Mouse (Mus musculus) CH12.LX (cell line): ENCODE data around the gene Olfr1423. TPM values are rescaled to one million over a fixed set of nuclear protein-coding genes. Genes with fewer than 3 reads are reported as not detected.

Source experiments
- DNase-seq: peaks from one replicate; pipeline ENCODE4 v3.0.0-alpha.2; 2013; ENCODE audit errors: extremely low read depth
- H3K27ac ChIP-seq: 2 replicates; pipeline ENCODE4 v1.5.1; 2012; ENCODE audit warnings: low read depth, mild to moderate bottlenecking, control low read depth, moderate library complexity; ENCODE audit not compliant: insufficient read depth
- H3K27me3 ChIP-seq: replicated peaks from 2 replicates; pipeline ENCODE3; 2012; ENCODE audit warnings: inconsistent platforms
- H3K36me3 ChIP-seq, 2 experiments: replicated peaks in 1 of 2; 2 replicates each; pipeline versions ENCODE3 to v1.6.1; 2012; ENCODE audit warnings: inconsistent platforms in 1 of 2, low read length in 1 of 2, mild to moderate bottlenecking in 1 of 2, mixed read lengths in 1 of 2, moderate library complexity in 1 of 2; ENCODE audit not compliant: control insufficient read depth in 1 of 2, insufficient read depth in 1 of 2
- H3K4me1 ChIP-seq, 2 experiments: 2 replicates each; pipeline ENCODE4 v1.6.1; 2012; ENCODE audit warnings: inconsistent platforms in 1 of 2, moderate library complexity in 1 of 2; ENCODE audit not compliant: insufficient read depth in 2 of 2, control insufficient read depth in 1 of 2
- H3K4me2 ChIP-seq: 2 replicates; pipeline ENCODE4 v1.6.1; 2012; ENCODE audit warnings: low read depth, mild to moderate bottlenecking, control low read depth; ENCODE audit not compliant: poor library complexity, insufficient read depth, severe bottlenecking
- H3K4me3 ChIP-seq, 3 experiments: fragments of 150-350 bp in 1 of 3; sonication (generic) in 1 of 3; replicated peaks in 1 of 3; 2 replicates each; pipeline versions ENCODE3 to v1.5.1; 2011 to 2012; ENCODE audit warnings: low read depth in 2 of 3, low read length in 2 of 3, mild to moderate bottlenecking in 2 of 3, moderate library complexity in 2 of 3, control low read depth in 1 of 3, improper control_type of control experiment in 1 of 3, inconsistent platforms in 1 of 3, mixed read lengths in 1 of 3; ENCODE audit not compliant: poor library complexity in 1 of 3
- H3K79me2 ChIP-seq: replicated peaks from 2 replicates; pipeline ENCODE4 v1.6.1; 2012; ENCODE audit warnings: mild to moderate bottlenecking, moderate library complexity; ENCODE audit not compliant: control insufficient read depth, poor library complexity, insufficient read depth, severe bottlenecking; ENCODE audit errors: extremely low read depth
- H3K9ac ChIP-seq: 2 replicates; pipeline ENCODE4 v1.6.1; 2012; ENCODE audit warnings: low read depth, mild to moderate bottlenecking, control low read depth, moderate library complexity; ENCODE audit not compliant: insufficient read depth
- H3K9me3 ChIP-seq: replicated peaks from 2 replicates; pipeline ENCODE3; 2012; ENCODE audit warnings: low read length, inconsistent platforms, mixed read lengths
- CHD1 ChIP-seq: IDR thresholded peaks from 2 replicates; pipeline ENCODE4 v1.6.1; 2012; ENCODE audit warnings: low read depth, low read length, improper control_type of control experiment, inconsistent platforms
- CTCF ChIP-seq, 2 experiments: IDR thresholded peaks in 1 of 2; conservative IDR thresholded peaks in 1 of 2; 2 replicates each; pipeline ENCODE4 v1.5.1; 2011 to 2012; ENCODE audit warnings: low read depth in 2 of 2, low read length in 2 of 2, improper control_type of control experiment in 1 of 2, inconsistent platforms in 1 of 2, mild to moderate bottlenecking in 1 of 2, moderate library complexity in 1 of 2
- E2F4 ChIP-seq: IDR thresholded peaks from 2 replicates; pipeline ENCODE4 v1.6.1; 2011; ENCODE audit warnings: low read depth, low read length, improper control_type of control experiment; ENCODE audit not compliant: insufficient replicate concordance
- ELF1 ChIP-seq: IDR thresholded peaks from 2 replicates; pipeline ENCODE4 v1.6.1; 2014; ENCODE audit warnings: low read depth, mild to moderate bottlenecking, inconsistent platforms, low read length, improper control_type of control experiment
- EP300 ChIP-seq: IDR thresholded peaks from 2 replicates; pipeline ENCODE4 v1.6.1; 2011; ENCODE audit warnings: low read length, improper control_type of control experiment
- ETS1 ChIP-seq: conservative IDR thresholded peaks from 2 replicates; pipeline ENCODE4 v1.6.1; 2012; ENCODE audit warnings: low read depth, mild to moderate bottlenecking, inconsistent platforms, low read length, improper control_type of control experiment, moderate library complexity
- KAT2A ChIP-seq: IDR thresholded peaks from 2 replicates; pipeline ENCODE4 v1.6.1; 2012; ENCODE audit warnings: low read length, improper control_type of control experiment, inconsistent platforms; ENCODE audit not compliant: insufficient replicate concordance
- MAX ChIP-seq: IDR thresholded peaks from 2 replicates; pipeline ENCODE4 v1.6.1; 2011; ENCODE audit warnings: low read length, improper control_type of control experiment
- MEF2A ChIP-seq: IDR thresholded peaks from 2 replicates; pipeline ENCODE4 v1.6.1; 2014; ENCODE audit warnings: low read depth, mild to moderate bottlenecking, inconsistent platforms, low read length, improper control_type of control experiment, borderline replicate concordance
- MXI1 ChIP-seq: IDR thresholded peaks from 2 replicates; pipeline ENCODE4 v1.6.1; 2011; ENCODE audit warnings: mild to moderate bottlenecking, low read depth, low read length, improper control_type of control experiment
- PAX5 ChIP-seq: IDR thresholded peaks from 2 replicates; pipeline ENCODE4 v1.6.1; 2012; ENCODE audit warnings: low read length, inconsistent platforms, mixed read lengths
- POLR2A ChIP-seq: IDR thresholded peaks from 2 replicates; pipeline ENCODE4 v1.6.1; 2011; ENCODE audit warnings: low read depth, mild to moderate bottlenecking, improper control_type of control experiment, low read length
- RAD21 ChIP-seq: IDR thresholded peaks from 2 replicates; pipeline ENCODE4 v1.6.1; 2011; ENCODE audit warnings: low read depth, mild to moderate bottlenecking, low read length, improper control_type of control experiment, moderate library complexity
- RCOR1 ChIP-seq: conservative IDR thresholded peaks from 2 replicates; pipeline ENCODE4 v1.6.1; 2012; ENCODE audit warnings: low read depth, mild to moderate bottlenecking, inconsistent platforms, low read length, improper control_type of control experiment
- SIN3A ChIP-seq: IDR thresholded peaks from 2 replicates; pipeline ENCODE4 v1.6.1; 2012; ENCODE audit warnings: low read length, improper control_type of control experiment, inconsistent platforms
- SMC3 ChIP-seq: IDR thresholded peaks from 2 replicates; pipeline ENCODE4 v1.6.1; 2011; ENCODE audit warnings: low read depth, low read length, improper control_type of control experiment
- TBP ChIP-seq: conservative IDR thresholded peaks from 2 replicates; pipeline ENCODE4 v1.6.1; 2011; ENCODE audit warnings: low read depth, low read length, improper control_type of control experiment
- USF2 ChIP-seq: conservative IDR thresholded peaks from 2 replicates; pipeline ENCODE4 v1.6.1; 2011; ENCODE audit warnings: low read depth, low read length, improper control_type of control experiment
- ZMIZ1 ChIP-seq: IDR thresholded peaks from 2 replicates; pipeline ENCODE4 v1.6.1; 2012; ENCODE audit warnings: low read depth, mild to moderate bottlenecking, inconsistent platforms, low read length, improper control_type of control experiment
- dilution Hi-C: fragments of 300-500 bp; cut with MboI; formaldehyde crosslinking; loops from 2 replicates; pipeline ENCODE4 v1.14.3; 2020; ENCODE audit warnings: low sequenced_read_pairs; ENCODE audit not compliant: extremely low pct_unique_long_range_greater_than_20kb, extremely low pct_ligation_motif_present
- in situ Hi-C: fragments of 300-500 bp; cut with MboI; formaldehyde crosslinking; loops from 3 replicates; pipeline ENCODE4 v1.14.3; 2019; ENCODE audit warnings: low sequenced_read_pairs, low pct_ligation_motif_present, low pct_unique_long_range_greater_than_20kb, mixed read lengths
- polyA plus RNA-seq: library from polyadenylated mRNA; unstranded; fragments of >175 nt; gene quantifications from 2 replicates; pipeline ENCODE4 v1.2.1, GENCODE M21; 2012; ENCODE audit warnings: low read depth; ENCODE audit not compliant: insufficient read length
- total RNA-seq, 2 experiments: library from RNA; depleted of rRNA; stranded (reverse); fragments of 300-350 nt in 1 of 2; fragments of >200 nt in 1 of 2; gene quantifications; 2 replicates each; pipeline ENCODE4 v1.2.3; 2012 to 2014

The Olfr1423 gene
- total and polyA plus RNA-seq, 3 experiments, result 0.07 TPM; not detected in 2

DNA sequence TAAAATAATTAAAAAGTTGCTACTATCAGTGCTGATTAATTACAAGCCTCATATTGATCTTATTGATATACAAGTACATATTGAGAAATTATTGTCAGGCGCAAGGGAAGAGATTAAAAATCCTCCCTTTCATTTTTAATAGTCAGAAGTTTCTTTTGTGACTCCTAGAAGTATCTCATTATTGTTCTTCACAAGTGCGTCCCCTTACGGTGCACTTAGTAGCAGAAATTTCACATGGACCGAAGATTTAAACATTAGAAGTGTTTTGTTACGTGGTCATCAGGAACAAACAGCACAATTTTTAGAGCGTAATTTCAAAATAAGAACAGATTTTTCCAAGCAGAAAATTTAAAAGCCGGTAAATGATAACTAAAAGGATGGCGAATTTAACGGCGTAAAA lies 28.5 kb downstream of the Olfr1423 start:
- no peaks in the 10 kb centered on the region for H3K9me3 ChIP-seq
- no peaks in the 10 kb centered on the region for H3K27me3 ChIP-seq
- H3K36me3 ChIP-seq, result no peaks in the 10 kb centered on the region
- DNase-seq, result no peak
- H3K79me2 ChIP-seq, result no peaks in the 10 kb centered on the region
- peak overlapping the region in 2 of 3 experiments; percentile 47 to 60 for H3K4me3 ChIP-seq
- TF ChIP-seq SMC3 (no peak), ZMIZ1 (no peak), KAT2A (no peak), MAX (no peak), MEF2A (no peak), ETS1 (no peak), RCOR1 (no peak), USF2 (no peak)
- H3K4me1 ChIP-seq, result peaks cover 0 to 4% of the 10 kb centered on the region in 2 experiments; a peak in 1 of 4 replicates
- in situ Hi-C loops (loop anchor here (10.0 to 25.0 kb wide), 2 partner anchors 475 to 562 kb away; no protein-coding TSS in a partner anchor), dilution Hi-C loops (no loop called here)
- peak overlapping the region; percentile 21 for H3K4me2 ChIP-seq
- H3K27ac ChIP-seq, result no peak overlapping the region
- H3K9ac ChIP-seq, result peak overlapping the region; percentile 75

DNA sequence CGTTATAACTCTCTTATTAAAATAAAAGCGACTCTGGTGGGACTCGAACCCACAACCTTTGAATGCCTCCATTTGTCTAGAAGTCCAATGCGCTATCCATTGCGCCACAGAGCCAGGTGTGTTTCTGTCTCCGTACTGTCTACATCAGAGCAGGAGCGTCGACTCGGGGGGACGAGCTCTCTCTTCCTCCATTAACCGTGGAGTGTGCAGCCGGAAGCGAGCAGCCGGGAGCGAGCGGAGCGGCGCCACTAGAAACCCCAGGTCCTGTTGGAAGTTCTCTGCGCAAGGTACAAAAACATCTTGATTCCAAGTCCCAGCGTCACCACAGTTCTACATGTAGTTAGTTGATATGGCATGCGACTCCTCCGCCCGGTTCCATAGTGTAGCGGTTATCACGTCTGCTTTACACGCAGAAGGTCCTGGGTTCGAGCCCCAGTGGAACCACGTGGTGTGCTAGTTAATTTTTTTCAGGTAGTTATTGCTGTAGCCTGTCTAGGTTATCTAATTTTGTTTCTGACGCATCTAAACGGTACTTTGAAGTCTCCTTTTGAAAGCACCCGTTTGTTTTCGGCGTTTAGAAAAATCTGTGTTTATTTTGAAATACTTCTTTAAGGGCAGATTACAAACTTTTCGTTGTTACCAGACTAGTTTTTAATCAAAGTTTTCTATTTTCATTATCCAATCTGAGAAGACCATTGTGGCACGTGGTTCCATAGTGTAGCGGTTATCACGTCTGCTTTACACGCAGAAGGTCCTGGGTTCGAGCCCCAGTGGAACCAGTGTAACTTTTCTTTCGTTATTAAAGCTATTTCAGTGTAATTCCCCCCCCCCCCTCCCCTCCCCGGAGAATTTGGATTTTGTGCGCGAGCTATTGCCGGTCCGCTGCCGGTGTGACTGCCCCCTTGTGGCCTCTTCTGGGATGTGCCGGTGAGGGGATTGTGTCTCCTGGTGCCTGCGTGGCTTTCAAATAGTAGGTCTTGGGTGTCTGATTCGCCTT lies 29.3 kb downstream of the Olfr1423 start:
- Histone ChIP-seq H3K27me3 (no peaks in the 10 kb centered on the region), H3K79me2 (no peaks in the 10 kb centered on the region), H3K9me3 (no peaks in the 10 kb centered on the region), H3K4me3 (peak overlapping the region; percentile 69 to 90 (median 69)), H3K4me1 (peaks cover 0 to 4% of the 10 kb centered on the region in 2 experiments; a peak in 1 of 4 replicates), H3K9ac (peak overlapping the region; percentile 75), H3K36me3 (no peaks in the 10 kb centered on the region), H3K27ac (peak overlapping the region; percentile 38), H3K4me2 (no peak overlapping the region; the same call in 1 of the 2 replicates)
- no peak for TF ChIP-seq EP300
- no peak for TF ChIP-seq CHD1
- peak; percentile 97 for TF ChIP-seq TBP
- no peak for TF ChIP-seq RAD21
- TF ChIP-seq POLR2A, result no peak; the same call in 1 of the 2 replicates
- no peak for TF ChIP-seq E2F4
- TF ChIP-seq PAX5, result no peak
- no peak for TF ChIP-seq MXI1
- TF ChIP-seq RCOR1, result no peak
- TF ChIP-seq MAX, result no peak
- 0 out of 4 replicates have a peak, but pooled peaks of 1 of the 2 experiments have one; percentile 17 for TF ChIP-seq CTCF (conservative IDR thresholded peaks at IDR 0.05 in 1 of 2, IDR thresholded peaks at IDR 0.05 in 1 of 2; ENCODE audit: low read depth in 2 of 2, low read length in 2 of 2)
- no peak for TF ChIP-seq SIN3A
- TF ChIP-seq ELF1, result no peak
- dilution Hi-C loops, result no loop called here
- in situ Hi-C loops, result loop anchor here (10.0 to 25.0 kb wide), 2 partner anchors 475 to 563 kb away; no protein-coding TSS in a partner anchor
- peak; percentile 96 for DNase-seq
